Mouse (Mus musculus) ES-Bruce4 (cell line): ENCODE data around the gene Glrx5. TPM values are rescaled to one million over a fixed set of nuclear protein-coding genes. Genes with fewer than 3 reads are reported as not detected.

Experiments
- H3K27ac ChIP-seq: 2 replicates; pipeline ENCODE4 v1.5.1; 2012; ENCODE audit warnings: low read length, inconsistent platforms; ENCODE audit not compliant: insufficient read depth
- H3K27me3 ChIP-seq: 2 replicates; pipeline ENCODE4 v1.6.1; 2012; ENCODE audit warnings: mild to moderate bottlenecking, low read length, inconsistent platforms; ENCODE audit not compliant: control insufficient read depth, poor library complexity, insufficient read depth, severe bottlenecking
- H3K36me3 ChIP-seq: 2 replicates; pipeline ENCODE4 v1.6.1; 2012; ENCODE audit warnings: inconsistent platforms, mild to moderate bottlenecking, low read length, moderate library complexity; ENCODE audit not compliant: control insufficient read depth, poor library complexity, insufficient read depth, severe bottlenecking
- H3K4me1 ChIP-seq: one replicate; pipeline ENCODE4 v1.8.1; 2011; ENCODE audit warnings: low read length; ENCODE audit not compliant: control insufficient read depth, insufficient read depth
- H3K4me3 ChIP-seq: 2 replicates; pipeline ENCODE4 v1.5.1; 2011; ENCODE audit warnings: low read depth, mild to moderate bottlenecking, low read length
- H3K9ac ChIP-seq: 2 replicates; pipeline ENCODE4 v1.6.1; 2012; ENCODE audit warnings: low read depth, mild to moderate bottlenecking, inconsistent platforms; ENCODE audit not compliant: poor library complexity, severe bottlenecking
- H3K9me3 ChIP-seq: replicated peaks from 2 replicates; pipeline ENCODE4 v1.6.1; 2012; ENCODE audit warnings: mild to moderate bottlenecking, low read length, inconsistent platforms; ENCODE audit not compliant: control insufficient read depth, poor library complexity, insufficient read depth, severe bottlenecking
- CTCF ChIP-seq: IDR thresholded peaks from one replicate; pipeline ENCODE4 v1.8.1; 2011; ENCODE audit warnings: low read depth, low read length
- EP300 ChIP-seq: IDR thresholded peaks from 2 replicates; pipeline ENCODE4 v1.6.1; 2011; ENCODE audit warnings: low read depth, low read length; ENCODE audit not compliant: insufficient read depth
- POLR2A ChIP-seq: IDR thresholded peaks from one replicate; pipeline ENCODE4 v1.8.1; 2011; ENCODE audit warnings: low read length; ENCODE audit not compliant: insufficient read depth
- polyA plus RNA-seq: library from polyadenylated mRNA; stranded (reverse); fragments of >200 nt; gene quantifications from 2 replicates; pipeline ENCODE4 v1.2.4, GENCODE M21; 2011; ENCODE audit warnings: low read depth; ENCODE audit not compliant: missing spikeins, insufficient read depth, insufficient read length

Glrx5 gene
- polyA plus RNA-seq, 1 experiment: 36.4 TPM

GRCm38 (mm10) chr12:105034130-105034769, 1.8 kb downstream of the Glrx5 start:
- Histone ChIP-seq H3K9me3 (no peaks in the 10 kb centered on the region), H3K36me3 (peaks cover 14% of the 10 kb centered on the region), H3K4me3 (no peak overlapping the region), H3K4me1 (no peaks in the 10 kb centered on the region), H3K27ac (no peak overlapping the region), H3K9ac (no peak overlapping the region), H3K27me3 (no peaks in the 10 kb centered on the region)
- no peak for TF ChIP-seq POLR2A
- TF ChIP-seq EP300: no peak
- TF ChIP-seq CTCF: no peak

- 0 out of 2 replicates have a peak, but pooled peaks cover 2% of the 10 kb centered on the region for H3K36me3 ChIP-seq
- TF ChIP-seq CTCF (no peak), POLR2A (no peak), EP300 (no peak)
- H3K9ac ChIP-seq: no peak overlapping the region
- no peaks in the 10 kb centered on the region for H3K4me1 ChIP-seq
- no peaks in the 10 kb centered on the region for H3K27me3 ChIP-seq
- H3K4me3 ChIP-seq: no peak overlapping the region
- H3K9me3 ChIP-seq: no peaks in the 10 kb centered on the region
- H3K27ac ChIP-seq: no peak overlapping the region
These were observed 5.7 kb downstream of the Glrx5 start for GRCm38 (mm10) chr12:105038211-105038610.

GRCm38 (mm10) chr12:105038918-105039317, 6.4 kb downstream of the Glrx5 start:
- H3K36me3 ChIP-seq: 0 out of 2 replicates have a peak, but pooled peaks cover 2% of the 10 kb centered on the region
- no peak for TF ChIP-seq POLR2A
- TF ChIP-seq CTCF: no peak
- TF ChIP-seq EP300: no peak
- H3K27me3 ChIP-seq: no peaks in the 10 kb centered on the region
- no peak overlapping the region for H3K27ac ChIP-seq
- H3K9ac ChIP-seq: no peak overlapping the region
- no peaks in the 10 kb centered on the region for H3K4me1 ChIP-seq
- no peak overlapping the region for H3K4me3 ChIP-seq
- no peaks in the 10 kb centered on the region for H3K9me3 ChIP-seq

GRCm38 (mm10) chr12:105039578-105040289, 7.2 kb downstream of the Glrx5 start:
- no peak overlapping the region for H3K27ac ChIP-seq
- H3K4me1 ChIP-seq: no peaks in the 10 kb centered on the region
- no peaks in the 10 kb centered on the region for H3K9me3 ChIP-seq
- TF ChIP-seq EP300: no peak
- no peak for TF ChIP-seq CTCF
- no peak for TF ChIP-seq POLR2A
- no peaks in the 10 kb centered on the region for H3K27me3 ChIP-seq
- H3K4me3 ChIP-seq: no peak overlapping the region
- no peak overlapping the region for H3K9ac ChIP-seq
- H3K36me3 ChIP-seq: 0 out of 2 replicates have a peak, but pooled peaks cover 2% of the 10 kb centered on the region

DNA sequence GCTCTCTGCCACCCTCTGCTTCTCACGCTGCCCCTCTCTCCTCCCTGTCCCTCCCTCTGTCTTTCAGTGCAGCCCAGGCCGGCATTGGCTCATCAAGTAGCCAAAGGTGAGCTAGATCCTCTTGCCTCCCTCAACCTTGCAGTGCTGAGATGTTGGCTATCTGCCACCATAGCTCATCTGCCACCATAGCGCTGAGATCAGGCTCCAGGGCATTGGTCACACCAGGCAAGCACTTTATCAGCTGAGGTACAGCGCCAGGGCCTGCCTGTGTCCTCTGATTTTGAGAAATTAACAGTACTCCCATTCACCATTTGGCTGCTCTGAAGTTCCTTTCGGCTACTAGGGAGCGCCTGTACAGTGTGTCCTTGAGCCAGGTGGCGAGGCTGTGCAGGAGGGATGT, 8.5 kb downstream of the Glrx5 start:
- Histone ChIP-seq H3K27ac (no peak overlapping the region), H3K9me3 (no peaks in the 10 kb centered on the region), H3K36me3 (0 out of 2 replicates have a peak, but pooled peaks cover 2% of the 10 kb centered on the region), H3K27me3 (no peaks in the 10 kb centered on the region), H3K9ac (no peak overlapping the region), H3K4me1 (no peaks in the 10 kb centered on the region), H3K4me3 (no peak overlapping the region)
- no peak for TF ChIP-seq POLR2A
- TF ChIP-seq CTCF: no peak
- TF ChIP-seq EP300: no peak

- no peak overlapping the region for H3K27ac ChIP-seq
- no peaks in the 10 kb centered on the region for H3K27me3 ChIP-seq
- H3K4me1 ChIP-seq: no peaks in the 10 kb centered on the region
- no peak overlapping the region for H3K9ac ChIP-seq
- H3K9me3 ChIP-seq: no peaks in the 10 kb centered on the region
- TF ChIP-seq CTCF (no peak), EP300 (no peak), POLR2A (no peak)
- H3K4me3 ChIP-seq: no peak overlapping the region
- H3K36me3 ChIP-seq: 0 out of 2 replicates have a peak, but pooled peaks cover 2% of the 10 kb centered on the region
These were observed 10.6 kb downstream of the Glrx5 start for GRCm38 (mm10) chr12:105043081-105043480.
